Mouse (Mus musculus) testis, adult 2 months (tissue): ENCODE results near the gene Gstp2.

ENCODE experiments used
- CTCF ChIP-seq: fragments of 200-500 bp; IDR thresholded peaks from 2 replicates; pipeline ENCODE4 v1.5.1; 2012; ENCODE audit warnings: low read depth, mild to moderate bottlenecking, inconsistent platforms, low read length, moderate library complexity; ENCODE audit not compliant: control insufficient read depth, insufficient read depth, insufficient replicate concordance
- POLR2A ChIP-seq: fragments of 200-500 bp; IDR thresholded peaks from 2 replicates; pipeline ENCODE4 v1.6.1; 2012; ENCODE audit warnings: low read depth, mild to moderate bottlenecking, inconsistent platforms, low read length, moderate library complexity; ENCODE audit not compliant: control insufficient read depth

- no peak for TF ChIP-seq CTCF
- no peak for TF ChIP-seq POLR2A
Measured at GRCm38 (mm10) chr19:4033298-4033697, 12.5 kb downstream of the Gstp2 start.
